Mouse (Mus musculus): ENCODE measurements around the gene Srgap3.

DNA sequence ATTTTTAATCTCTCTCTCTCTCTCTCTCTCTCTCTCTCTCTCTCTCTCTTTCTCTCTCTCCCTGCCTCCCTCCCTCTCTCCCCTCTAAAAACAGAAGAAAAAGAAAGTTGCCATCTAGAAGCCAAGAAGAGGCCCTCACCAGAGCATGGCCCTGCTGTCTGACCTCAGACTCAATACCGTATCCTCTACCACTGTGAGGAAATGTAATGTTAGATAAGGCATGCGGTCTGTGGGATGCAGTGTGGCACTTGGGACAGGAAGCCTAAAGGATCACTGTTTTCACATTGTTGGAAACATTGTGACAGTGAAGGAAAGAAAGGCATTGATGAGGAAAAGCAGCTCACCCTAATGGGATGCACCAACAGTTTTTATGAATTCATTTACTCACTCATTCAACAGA, 8.7 kb upstream of the Srgap3 start:
- no peak for TF ChIP-seq CTCF (IDR thresholded peaks at IDR 0.05; ENCODE audit: insufficient read depth, low read length)
- no peak for TF ChIP-seq POLR2A (IDR thresholded peaks at IDR 0.05; ENCODE audit: borderline replicate concordance, extremely low read depth, low read depth, low read length)
